Mouse (Mus musculus) brain, embryonic 14.5 days (tissue): ENCODE measurements at regions not wholly inside any gene's neighbourhood (a gene's known extent, or its start where the extent isn't known, plus 50 kb on each side); places are given as distances from the start of the nearest gene placed in this dataset.

Source experiments
- CTCF ChIP-seq: fragments of 200-500 bp; IDR thresholded peaks from 2 replicates; pipeline ENCODE4 v1.5.1; 2012; ENCODE audit warnings: inconsistent platforms, mild to moderate bottlenecking, moderate library complexity, borderline replicate concordance; ENCODE audit not compliant: insufficient read depth, insufficient read length; ENCODE audit errors: extremely low read depth
- POLR2A ChIP-seq: fragments of 200-500 bp; IDR thresholded peaks from 2 replicates; pipeline ENCODE4 v1.6.1; 2012; ENCODE audit warnings: mild to moderate bottlenecking, inconsistent platforms, borderline replicate concordance; ENCODE audit not compliant: poor library complexity, insufficient read depth, insufficient read length, severe bottlenecking; ENCODE audit errors: extremely low read depth

DNA sequence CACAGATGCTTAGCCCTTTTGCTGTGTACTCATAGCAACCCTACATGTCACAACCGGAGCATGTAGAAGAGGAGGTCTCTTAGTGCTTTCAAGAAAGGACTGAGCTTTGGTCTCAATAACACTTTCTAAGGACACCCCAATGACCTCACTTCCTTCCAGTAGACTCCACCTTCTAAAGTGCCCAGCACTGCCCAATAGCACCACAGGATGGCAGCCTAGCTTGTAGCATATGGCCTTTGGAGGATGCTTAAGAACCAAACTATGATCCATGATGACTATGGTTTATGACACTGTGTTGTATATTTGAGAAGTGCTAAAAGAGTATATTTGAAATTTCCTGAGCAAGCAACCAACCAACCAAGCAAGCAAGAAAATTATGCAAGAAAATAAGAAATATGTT is 223.3 kb upstream of the Elac2 start:
- TF ChIP-seq POLR2A: no peak
- TF ChIP-seq CTCF: peak; percentile 24; the same call in 1 of the 2 replicates
